In genomic region chr15:97182617-97183038, GRCm38 (mm10) we compare ENCODE assay signal across 10 mouse cellular contexts.
A peak's percentile ranks its signal among the peaks of the same experiment; 100 is the strongest.
DNase-seq lines count a peak whose midpoint lies in the region; ATAC-seq and TF ChIP-seq lines count a peak whose summit lies in the region.
"Had no signal": no experiment of that assay in that cellular context is flagged by ENCODE, and none has a peak within 500 bp of the region (broad histone marks: within the 10 kb centered on the region; RNA-seq: fewer than 3 reads in every experiment).

No protein-coding gene starts in this region.

- no peak overlapping the region for H3K9ac ChIP-seq in lung, embryonic 15.5 days
- no peak overlapping the region for H3K9ac ChIP-seq in heart, postnatal 0 days (replicated peaks; ENCODE audit: low read depth, low read length)
- H3K9ac ChIP-seq: liver, embryonic 14.5 days had no signal

- H3K4me3 ChIP-seq in lung, embryonic 15.5 days: no peak overlapping the region
- H3K4me3 ChIP-seq in heart, postnatal 0 days (ENCODE audit: low read depth, low read length): no peak overlapping the region
- no peak overlapping the region for H3K4me3 ChIP-seq in myocyte

- peaks cover 6% of the 10 kb centered on the region for H3K4me1 ChIP-seq in lung, embryonic 15.5 days
- 0 out of 2 replicates have a peak, but pooled peaks cover 5% of the 10 kb centered on the region for H3K4me1 ChIP-seq in heart, postnatal 0 days (ENCODE audit: control insufficient read depth, insufficient read depth)

- H3K27ac ChIP-seq in lung, embryonic 15.5 days: no peak overlapping the region
- no peak overlapping the region for H3K27ac ChIP-seq in heart, postnatal 0 days (ENCODE audit: low read depth)
- H3K27ac ChIP-seq: liver, embryonic 14.5 days had no signal

- H3K36me3 ChIP-seq in lung, embryonic 15.5 days: no peaks in the 10 kb centered on the region
- no peaks in the 10 kb centered on the region for H3K36me3 ChIP-seq in heart, postnatal 0 days (replicated peaks; ENCODE audit: control insufficient read depth, insufficient read depth, low read length)
- H3K36me3 ChIP-seq in myocyte (ENCODE audit: control insufficient read depth, insufficient read depth): no peaks in the 10 kb centered on the region

- H3K27me3 ChIP-seq in lung, embryonic 15.5 days: no peaks in the 10 kb centered on the region
- no peaks in the 10 kb centered on the region for H3K27me3 ChIP-seq in heart, postnatal 0 days (ENCODE audit: control insufficient read depth, insufficient read depth, low read length)
- H3K27me3 ChIP-seq in myocyte (ENCODE audit: control insufficient read depth, insufficient read depth, insufficient read length): no peaks in the 10 kb centered on the region

- peak; percentile 61 for ATAC-seq in lung, embryonic 15.5 days (ENCODE audit: borderline replicate concordance, extremely low read depth, low FRiP score, low TSS enrichment)
- peak; percentile 67; the same call in 1 of the 2 replicates for ATAC-seq in heart, postnatal 0 days (ENCODE audit: insufficient read depth, low read depth)
- ATAC-seq: activated CD4-positive, CD25-positive, alpha-beta regulatory T cell, adult 4 months had no signal

- no peak for TF ChIP-seq POLR2A in myocyte (IDR thresholded peaks at IDR 0.05; ENCODE audit: insufficient read length, low read depth)

- DNase-seq in cerebellum, postnatal 14 days: peak; percentile 42 to 50
- DNase-seq in cerebellum, adult 18-20 months: no peak
- DNase-seq in lung, postnatal 25 days (ENCODE audit: low spot score): no peak
- DNase-seq in heart, postnatal 0 days (ENCODE audit: low spot score): no peak
- DNase-seq in yolk sac, embryonic 10.5 days (ENCODE audit: low spot score): no peak
- DNase-seq in frontal cortex, postnatal 10 days (ENCODE audit: low spot score in 2 of 2): no peak

- H3K4me2 ChIP-seq in lung, embryonic 15.5 days: no peak overlapping the region
- no peak overlapping the region for H3K4me2 ChIP-seq in heart, postnatal 0 days (ENCODE audit: low read depth, low read length)
- peak overlapping the region; percentile 16 for H3K4me2 ChIP-seq in myocyte (ENCODE audit: low read depth)

- no peaks in the 10 kb centered on the region for H3K79me2 ChIP-seq in myocyte (ENCODE audit: control insufficient read depth, insufficient read depth)

- no peaks in the 10 kb centered on the region for H3K9me3 ChIP-seq in lung, embryonic 15.5 days
- no peaks in the 10 kb centered on the region for H3K9me3 ChIP-seq in heart, postnatal 0 days (replicated peaks; ENCODE audit: control insufficient read depth, low read length)

- TF ChIP-seq EP300 in heart, postnatal 0 days (IDR thresholded peaks at IDR 0.05; ENCODE audit: low read depth): no peak

- WGBS in lung, embryonic 15.5 days: 33% methylated on average over 9 of the region's 9 CpGs
- WGBS in heart, postnatal 0 days: 50% methylated on average over 9 of the region's 9 CpGs

- H3ac ChIP-seq in myocyte (ENCODE audit: control insufficient read depth, insufficient read length): no peak overlapping the region

- no peak for TF ChIP-seq CTCF in heart, postnatal 0 days (IDR thresholded peaks at IDR 0.05; ENCODE audit: low read depth)

TF ChIP-seq in myocyte, 11 proteins besides CTCF, POLR2A, EP300 and RAD21:
- no peak for TF ChIP-seq CEBPB (IDR thresholded peaks at IDR 0.05; ENCODE audit: insufficient read depth, poor library complexity, severe bottlenecking)
- no peak for TF ChIP-seq TCF3 (IDR thresholded peaks at IDR 0.05; ENCODE audit: insufficient read length, low read depth)
- TF ChIP-seq POLR2AphosphoS2 (IDR thresholded peaks at IDR 0.05; ENCODE audit: insufficient read length, low read depth): no peak
- peak; percentile 89 for TF ChIP-seq SRF (IDR thresholded peaks at IDR 0.05; ENCODE audit: control insufficient read depth, insufficient read length, low read depth)
- no peak for TF ChIP-seq USF1 (IDR thresholded peaks at IDR 0.05; ENCODE audit: low read depth)
- peak; percentile 81 to 94 (median 90) for TF ChIP-seq MYOD1 (IDR thresholded peaks at IDR 0.05; ENCODE audit: control insufficient read depth in 1 of 3, insufficient read length in 2 of 3, low read depth in 2 of 3)
- no peak for TF ChIP-seq REST (IDR thresholded peaks at IDR 0.05; ENCODE audit: insufficient read depth, insufficient read length)
- no peak for TF ChIP-seq E2F4 (IDR thresholded peaks at IDR 0.05; ENCODE audit: insufficient read depth)
- peak; percentile 55 for TF ChIP-seq TCF12 (IDR thresholded peaks at IDR 0.05; ENCODE audit: insufficient read depth, poor library complexity, severe bottlenecking)
- peak; percentile 44 to 82 (median 55) for TF ChIP-seq MYOG (IDR thresholded peaks at IDR 0.05; ENCODE audit: control insufficient read depth in 1 of 3, insufficient read depth in 1 of 3, insufficient read length in 2 of 3, low read depth in 2 of 3)
- no peak for TF ChIP-seq MAX (IDR thresholded peaks at IDR 0.05; ENCODE audit: low read depth)

Comparison
In these comparisons a context has a peak if more than half of its experiments do, and no peak if none do; other contexts are left out.
1. DNase-seq: peak in cerebellum, postnatal 14 days (2 of 2); none in cerebellum, adult 18-20 months (0 of 2), lung, postnatal 25 days (single experiment), heart, postnatal 0 days (single experiment), yolk sac, embryonic 10.5 days (single experiment) and frontal cortex, postnatal 10 days (0 of 2).